Mouse (Mus musculus): ENCODE measurements around the gene Pofut2.

Gene Pofut2

DNA sequence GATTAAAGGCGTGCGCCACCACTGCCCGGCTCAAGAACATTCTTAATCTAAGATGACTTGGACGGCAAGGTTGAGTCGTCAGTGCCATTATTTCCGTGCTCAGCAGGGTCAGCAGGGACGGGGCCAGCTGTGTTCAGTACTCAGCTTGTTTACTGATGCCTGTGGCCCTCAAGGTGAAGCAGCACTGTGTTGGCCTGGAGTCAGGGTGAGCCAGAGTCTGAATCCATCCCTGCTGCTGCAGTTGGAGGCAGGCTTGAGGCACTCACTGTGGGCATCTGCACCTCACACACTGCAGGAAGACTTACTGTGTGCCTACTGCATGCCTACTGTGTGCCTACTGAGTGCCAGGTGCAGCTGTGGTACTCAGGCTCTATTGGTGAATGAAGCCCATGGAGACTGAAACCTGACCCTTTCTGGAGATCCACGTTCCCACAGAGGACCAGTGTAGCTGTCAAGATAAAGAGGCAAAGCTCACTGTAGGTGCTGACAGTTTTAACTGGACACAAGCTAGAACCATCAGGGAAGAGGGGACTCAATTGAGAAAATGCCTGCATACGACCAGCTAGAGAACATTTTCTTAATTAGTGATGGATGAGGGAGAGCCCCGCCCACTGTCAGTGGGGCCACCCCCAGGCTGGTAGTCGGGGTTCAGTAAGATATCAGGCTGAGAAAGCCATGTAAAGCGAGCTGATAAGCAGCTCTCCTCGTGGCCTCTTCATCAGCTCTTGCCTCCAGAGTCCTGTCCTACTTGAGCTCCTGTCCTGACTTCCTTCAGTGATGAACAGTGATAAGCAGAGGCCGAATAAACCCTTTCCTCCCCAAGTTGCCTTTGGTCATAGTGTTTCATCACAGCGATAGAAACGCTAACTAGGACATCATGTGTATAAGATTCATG, 26.9 kb upstream of the Pofut2 start:
- DNase-seq: no peak

DNA sequence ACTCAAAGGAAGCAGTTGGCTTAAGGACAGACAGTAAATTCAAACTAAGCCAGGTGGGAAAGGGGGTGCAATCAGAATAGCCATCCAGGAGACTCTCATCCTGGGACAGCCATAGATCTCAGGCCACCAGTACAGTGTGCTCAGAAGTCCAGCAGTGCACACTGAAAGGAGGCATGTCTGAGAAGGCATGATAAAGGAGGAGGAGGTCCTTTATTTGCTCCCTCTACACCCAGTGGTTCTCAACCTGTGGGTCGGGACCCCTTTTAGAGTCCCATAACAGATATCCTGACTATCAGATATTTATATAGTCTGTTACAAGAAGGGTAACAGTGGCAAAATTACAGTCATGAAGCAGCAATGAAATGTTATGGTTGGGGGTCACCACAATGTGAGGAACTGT, 25.8 kb upstream of the Pofut2 start:
- no peak for DNase-seq

DNA sequence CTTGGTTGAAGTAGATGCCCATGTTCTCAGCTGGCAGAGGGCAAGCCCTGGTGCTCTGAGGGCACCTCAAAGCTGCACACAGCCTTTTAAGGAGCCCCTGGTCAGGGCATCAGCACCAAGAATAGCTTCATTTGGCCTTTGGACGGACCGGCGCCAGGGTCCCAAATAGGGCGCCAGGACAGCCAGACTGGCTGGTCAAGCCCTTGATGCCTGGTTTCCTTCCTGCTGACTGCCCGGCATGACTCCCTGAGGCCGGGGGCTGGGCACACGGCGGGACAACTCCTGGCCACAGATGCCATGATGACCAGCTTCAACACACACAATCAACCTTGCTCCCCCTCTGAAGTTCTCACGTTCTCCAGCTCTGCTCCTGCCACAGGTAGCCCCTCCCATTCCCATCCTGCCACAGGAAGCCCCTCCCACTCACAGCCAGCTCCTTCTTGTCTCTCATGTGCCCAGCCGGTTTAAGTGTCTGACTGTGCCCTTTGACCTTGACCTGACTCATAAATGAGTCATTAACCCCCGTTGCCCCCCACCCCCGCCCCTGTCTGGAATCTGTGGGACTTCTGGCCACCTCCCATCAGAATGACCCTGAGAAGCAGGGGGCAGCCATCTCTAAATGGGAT, 23.9 kb upstream of the Pofut2 start:
- DNase-seq: no peak

DNA sequence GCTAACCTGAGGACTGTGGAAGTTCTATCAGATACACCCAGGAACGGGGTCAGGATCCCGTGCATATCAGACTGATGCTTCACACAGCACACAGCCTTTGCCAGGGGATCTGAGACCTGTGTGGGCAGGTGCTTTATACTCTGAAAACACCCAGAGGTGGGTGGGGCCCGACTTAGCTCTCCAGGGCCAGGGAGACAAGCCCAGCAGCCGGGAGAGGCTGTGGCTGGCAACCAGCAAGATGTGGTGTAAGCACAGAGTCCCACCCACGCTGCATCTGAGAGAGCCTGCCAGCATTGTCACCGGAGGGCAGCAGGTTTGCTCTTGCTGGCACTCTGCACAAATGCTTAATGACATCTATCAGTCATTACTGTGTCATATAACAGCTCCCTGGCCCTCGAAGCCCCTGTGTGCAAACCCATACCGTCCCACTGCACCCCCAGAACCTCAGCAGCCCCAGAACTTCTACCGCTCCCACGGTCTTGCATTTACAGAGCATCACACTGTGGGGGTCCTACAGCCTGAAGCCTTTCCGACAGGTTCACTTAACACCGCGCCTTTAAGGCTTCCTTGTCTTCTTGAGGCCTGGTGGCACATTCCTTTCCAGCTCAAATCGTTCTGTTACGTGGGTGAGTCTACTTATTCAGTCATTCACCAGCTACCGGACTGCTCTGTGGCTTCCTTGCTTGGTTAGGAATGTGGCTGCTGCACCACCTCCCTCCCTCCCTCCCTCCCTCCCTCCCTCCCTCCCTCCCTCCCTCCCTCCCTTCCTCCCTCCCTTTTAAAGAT, 21.0 kb upstream of the Pofut2 start:
- DNase-seq: no peak

DNA sequence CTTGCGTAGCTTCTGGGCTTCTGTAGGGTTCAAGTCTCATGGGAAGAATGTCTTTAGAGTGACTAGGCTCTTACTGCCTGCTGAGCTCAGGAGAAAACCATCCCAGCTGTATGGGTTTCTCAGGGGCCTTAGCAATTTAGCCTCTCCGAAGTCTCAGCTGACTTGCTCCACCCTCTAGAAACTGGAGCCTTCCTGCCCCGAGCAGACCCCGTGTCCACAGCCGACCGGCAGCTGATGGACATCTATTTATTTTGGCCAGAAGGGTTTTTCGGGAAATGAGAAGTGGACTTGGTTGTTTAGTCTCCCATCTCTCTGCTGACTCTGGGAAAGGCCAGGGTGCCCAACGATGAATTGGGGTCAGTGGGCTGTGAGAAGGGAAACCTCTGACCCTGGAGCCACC, 18.3 kb upstream of the Pofut2 start:
- DNase-seq: no peak

DNA sequence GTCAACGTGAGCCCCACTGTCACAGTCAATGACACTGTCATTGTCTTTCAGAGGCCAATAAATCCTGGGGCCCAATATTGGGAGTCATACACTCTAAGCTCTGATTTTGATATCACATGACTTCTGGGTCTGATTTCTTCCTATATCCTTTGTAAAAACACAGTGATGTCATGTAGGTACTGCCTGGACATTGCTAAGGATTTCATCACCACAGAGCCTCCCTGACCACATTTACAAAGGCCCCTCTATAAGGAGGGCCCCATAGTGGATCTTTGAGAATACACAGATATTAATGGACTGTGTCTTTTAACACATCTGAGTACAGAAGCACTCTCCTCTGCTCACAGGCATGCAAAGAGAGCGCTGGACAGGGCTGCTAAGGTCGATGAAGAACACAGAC, 16.6 kb upstream of the Pofut2 start:
- no peak for DNase-seq

DNA sequence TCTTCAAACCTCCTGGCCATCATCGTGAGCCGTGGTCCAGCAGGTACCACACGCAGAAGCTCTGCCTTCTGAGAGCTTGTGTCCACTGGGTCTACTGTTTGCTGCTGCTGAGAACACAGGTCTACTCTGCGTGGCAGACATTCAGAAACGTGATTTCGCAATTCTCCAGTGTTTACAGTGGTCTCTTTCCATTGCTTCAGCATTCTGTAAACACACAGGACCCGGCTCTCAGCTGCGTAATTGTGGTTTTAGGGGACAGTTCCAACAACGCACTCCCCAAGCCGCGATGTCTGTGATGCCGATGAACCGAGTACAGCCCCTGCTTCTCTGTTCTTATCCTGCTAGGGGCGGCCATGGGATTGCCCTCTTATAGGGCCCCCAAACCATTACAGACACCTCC, 16.1 kb upstream of the Pofut2 start:
- DNase-seq: no peak

DNA sequence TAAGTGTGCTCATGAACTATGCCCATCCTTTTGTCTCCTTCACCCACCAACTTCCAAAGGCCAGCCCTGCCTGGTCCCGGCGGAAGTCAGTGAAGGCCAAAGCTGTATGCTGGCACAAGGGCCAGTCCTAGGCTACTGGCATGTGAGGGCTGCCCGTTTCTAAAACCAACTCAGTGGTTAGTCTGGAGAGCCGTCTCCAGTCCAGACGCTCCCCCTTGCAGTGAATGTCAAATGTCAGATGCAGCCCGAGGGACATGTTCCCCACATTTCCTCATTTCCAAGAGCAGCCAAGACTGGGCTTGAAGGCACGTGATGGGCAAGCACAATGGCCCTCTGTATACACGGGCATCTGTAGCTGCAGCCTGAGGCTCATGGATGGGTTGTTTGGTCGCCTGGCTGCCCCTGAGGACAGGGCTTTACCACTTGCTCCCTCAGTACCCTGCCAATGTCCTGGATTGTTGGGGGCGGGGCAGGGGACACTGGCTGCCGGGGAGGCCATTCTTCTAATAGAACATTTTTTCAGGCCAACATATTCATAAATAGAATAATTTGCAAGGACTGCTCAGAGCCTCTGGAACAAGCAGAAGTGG, 15.4 kb upstream of the Pofut2 start:
- DNase-seq: peak; percentile 66

DNA sequence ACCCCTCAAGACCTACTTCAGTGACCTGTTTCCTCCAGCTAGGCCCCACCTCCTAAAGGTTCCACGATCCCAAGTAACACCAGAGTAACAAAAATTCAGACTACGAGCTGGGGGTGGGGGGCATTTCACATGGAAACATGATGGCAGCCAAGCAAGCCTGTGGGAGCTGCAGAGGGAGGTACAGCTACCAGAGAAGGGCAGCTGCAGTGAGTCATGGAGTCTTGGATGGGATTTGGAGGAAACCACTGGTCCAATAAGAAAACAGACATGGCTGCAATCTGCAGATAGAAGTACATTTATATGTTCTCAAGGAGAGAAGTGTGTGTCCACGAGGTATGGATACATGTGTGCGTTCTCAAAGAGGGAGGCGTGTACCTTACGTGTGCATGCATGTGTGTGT, 14.2 kb upstream of the Pofut2 start:
- no peak for DNase-seq

DNA sequence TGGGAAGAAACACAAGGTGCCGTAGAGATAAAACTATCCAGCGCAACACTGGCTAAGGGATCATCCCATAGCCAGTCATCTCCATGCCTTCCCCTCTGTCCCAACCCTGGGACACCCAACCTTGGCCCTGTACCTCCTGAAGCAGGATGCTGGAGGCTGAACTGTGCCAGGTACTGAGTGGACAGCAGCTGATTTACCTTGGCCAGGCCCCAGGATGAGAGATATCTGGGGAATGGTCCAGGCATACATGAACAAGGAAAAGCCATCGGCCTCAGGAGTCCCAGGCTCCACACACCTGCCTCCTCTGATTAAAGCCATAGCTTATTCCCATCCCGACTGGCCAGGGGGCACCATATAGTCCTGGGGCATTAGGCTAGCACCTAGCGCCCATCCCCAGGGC, 12.0 kb upstream of the Pofut2 start:
- DNase-seq: no peak

DNA sequence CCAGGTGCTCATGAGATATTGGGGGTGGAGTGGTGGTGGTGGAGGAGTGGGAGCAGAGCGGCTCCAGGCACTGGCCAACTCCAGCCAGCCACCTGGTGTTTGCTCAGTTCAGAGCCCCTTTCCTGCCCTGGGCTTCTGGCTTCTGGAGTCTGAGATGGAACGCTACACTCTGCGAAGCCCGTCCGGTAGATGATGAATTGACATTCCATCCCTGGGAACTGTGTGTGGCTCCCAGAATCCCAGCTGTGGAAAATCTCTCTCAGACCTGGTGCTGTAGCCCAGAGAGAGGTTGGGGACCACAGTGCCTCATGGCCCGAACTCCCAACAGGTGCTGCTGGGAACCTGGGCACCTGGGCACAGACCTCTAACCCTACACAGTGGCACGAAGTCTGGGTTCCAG, 11.3 kb upstream of the Pofut2 start:
- no peak for DNase-seq

DNA sequence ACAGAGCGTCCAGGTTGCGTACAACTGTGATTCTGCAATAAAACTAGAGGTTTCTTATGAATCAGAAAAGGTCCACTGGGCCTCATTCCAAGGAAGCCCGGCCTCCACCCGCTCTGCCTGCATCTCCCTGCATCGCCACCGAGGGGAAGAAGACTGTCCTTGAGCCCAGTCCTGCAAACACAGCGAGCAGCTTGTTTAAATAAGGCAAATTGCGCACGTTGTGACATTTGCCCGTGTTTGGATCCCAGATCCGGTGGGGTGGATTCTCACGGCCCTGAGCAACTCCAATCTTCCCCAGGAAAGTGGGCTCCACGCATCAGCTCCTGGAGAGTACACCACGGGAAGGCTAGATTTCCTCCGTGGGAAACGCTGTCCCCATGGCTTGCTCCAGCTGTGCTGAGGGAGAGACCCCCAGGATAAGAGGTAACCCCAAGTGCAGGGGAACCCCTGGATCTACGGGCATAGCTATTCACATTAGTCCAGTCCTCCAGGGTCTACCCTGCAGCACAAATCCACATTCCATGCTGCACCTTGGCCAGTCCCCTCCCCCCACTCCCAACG, 7.7 kb upstream of the Pofut2 start:
- DNase-seq: no peak

DNA sequence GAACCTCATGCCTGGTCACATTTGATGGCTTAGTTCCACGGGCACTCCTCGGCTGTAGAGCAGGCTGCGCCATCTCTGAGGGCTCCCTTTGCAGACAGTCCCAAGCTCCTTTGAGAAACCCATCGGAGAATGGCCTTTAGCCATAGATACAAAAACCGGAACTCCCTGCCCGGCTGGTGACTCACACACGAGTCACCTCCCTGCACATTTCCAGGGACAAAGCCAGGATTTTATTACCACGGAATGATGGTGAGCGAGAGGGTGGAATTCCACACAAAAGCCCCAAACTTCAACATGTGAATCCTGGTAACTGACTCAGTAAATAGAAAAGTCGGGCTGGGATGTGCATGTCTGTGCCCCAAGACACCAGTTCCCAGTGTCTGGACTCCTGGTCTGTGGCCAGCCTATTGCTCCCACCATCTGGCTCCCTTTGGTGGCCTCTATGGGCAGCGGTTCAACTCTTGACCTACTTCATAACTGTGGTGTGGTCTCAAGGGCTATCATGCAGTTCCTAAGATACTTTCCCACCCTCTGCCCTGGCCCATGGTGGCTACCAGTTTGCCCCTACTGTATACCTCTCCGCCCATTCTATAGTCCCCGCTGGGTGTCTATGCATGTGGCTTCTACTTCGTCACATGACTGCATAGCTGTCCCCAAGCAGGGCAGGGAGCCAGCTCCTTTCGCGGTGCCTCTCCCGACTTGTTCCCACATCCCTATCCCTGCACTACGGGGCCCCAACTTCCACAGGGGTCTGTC, 7.1 kb upstream of the Pofut2 start:
- DNase-seq: peak; percentile 42

DNA sequence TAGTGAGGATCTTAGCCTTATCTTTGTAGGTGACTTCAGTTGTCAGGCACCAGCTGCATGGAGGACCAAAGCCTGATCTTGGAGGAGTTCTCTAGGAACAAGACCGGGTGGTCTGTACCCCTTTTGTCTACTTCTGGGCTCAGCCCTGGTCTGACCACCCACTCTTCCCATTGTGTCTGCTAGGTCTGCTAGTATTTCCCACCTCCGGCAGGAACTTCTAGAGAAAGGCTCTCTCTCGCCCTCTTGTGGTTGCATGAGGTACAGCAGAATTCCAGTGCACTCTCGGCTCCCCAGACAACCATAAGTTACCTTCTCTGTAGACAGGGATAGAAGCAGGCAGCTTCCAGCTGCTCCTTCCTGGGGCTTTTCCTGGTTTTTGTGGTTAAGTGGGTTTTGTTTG, 6.2 kb upstream of the Pofut2 start:
- DNase-seq: peak; percentile 91

DNA sequence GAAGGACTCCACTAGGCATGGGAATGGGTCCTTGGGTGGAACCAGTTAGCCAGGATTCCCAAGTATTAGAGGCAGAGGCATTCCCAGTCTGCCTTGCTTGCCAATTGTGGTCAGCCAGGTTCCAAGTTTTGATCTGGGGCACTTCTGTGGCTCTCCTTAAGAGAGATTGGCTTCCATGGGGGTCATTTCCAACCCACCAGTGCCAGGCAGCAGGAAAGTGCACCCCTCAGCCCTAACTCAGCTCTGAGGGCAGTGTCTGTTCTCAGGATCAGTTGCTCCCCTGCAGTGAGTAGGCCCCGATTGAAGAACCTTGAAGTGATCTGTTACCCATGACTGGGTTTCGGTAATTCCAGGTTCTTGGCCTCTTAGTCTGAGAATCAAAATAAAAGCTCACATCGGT, 3.8 kb upstream of the Pofut2 start:
- no peak for DNase-seq

DNA sequence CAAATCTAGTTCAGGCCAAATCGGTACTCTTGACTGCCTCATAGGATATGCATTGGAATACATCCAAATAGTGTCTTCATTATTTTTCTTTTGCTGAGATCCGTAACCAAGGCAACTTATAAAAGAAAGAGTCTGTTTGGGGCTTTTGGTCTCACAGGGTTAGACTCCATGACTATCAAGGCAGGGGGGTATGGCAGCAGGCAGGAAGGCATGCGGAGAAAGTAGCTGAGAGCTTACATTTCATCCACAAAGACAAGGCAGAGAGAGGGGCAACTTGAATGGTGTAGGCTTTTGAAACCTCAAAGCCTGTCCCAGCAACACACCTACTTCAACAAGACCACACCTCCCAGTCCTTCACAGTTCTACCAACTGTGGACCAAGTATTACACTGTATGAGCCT, 3.3 kb upstream of the Pofut2 start:
- no peak for DNase-seq

DNA sequence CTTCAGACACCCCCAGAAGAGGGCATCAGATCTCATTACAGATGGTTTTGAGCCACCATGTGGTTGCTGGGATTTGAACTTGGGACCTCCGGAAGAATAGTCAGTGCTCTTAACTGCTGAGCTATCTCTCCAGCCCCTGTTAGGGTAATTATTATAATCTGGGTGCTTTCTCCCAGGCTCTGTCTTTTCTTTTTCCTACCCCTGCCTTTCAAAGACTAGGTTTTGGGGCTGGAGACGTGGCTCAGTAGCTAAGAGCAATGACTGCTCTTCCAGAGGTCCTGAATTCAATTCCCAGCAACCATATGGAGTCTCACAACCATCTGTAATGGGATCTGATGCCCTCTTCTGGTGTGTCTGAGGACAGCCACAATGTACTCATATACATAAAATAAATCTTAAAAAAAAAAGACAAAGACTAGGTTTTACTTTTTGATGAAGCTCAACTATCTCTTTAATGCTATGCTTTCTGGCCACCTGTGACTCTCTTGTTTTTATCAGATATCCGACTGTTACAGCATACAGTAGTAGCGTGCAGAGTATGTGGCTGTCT, 902 bp upstream of the Pofut2 start:
- no peak for DNase-seq

DNA sequence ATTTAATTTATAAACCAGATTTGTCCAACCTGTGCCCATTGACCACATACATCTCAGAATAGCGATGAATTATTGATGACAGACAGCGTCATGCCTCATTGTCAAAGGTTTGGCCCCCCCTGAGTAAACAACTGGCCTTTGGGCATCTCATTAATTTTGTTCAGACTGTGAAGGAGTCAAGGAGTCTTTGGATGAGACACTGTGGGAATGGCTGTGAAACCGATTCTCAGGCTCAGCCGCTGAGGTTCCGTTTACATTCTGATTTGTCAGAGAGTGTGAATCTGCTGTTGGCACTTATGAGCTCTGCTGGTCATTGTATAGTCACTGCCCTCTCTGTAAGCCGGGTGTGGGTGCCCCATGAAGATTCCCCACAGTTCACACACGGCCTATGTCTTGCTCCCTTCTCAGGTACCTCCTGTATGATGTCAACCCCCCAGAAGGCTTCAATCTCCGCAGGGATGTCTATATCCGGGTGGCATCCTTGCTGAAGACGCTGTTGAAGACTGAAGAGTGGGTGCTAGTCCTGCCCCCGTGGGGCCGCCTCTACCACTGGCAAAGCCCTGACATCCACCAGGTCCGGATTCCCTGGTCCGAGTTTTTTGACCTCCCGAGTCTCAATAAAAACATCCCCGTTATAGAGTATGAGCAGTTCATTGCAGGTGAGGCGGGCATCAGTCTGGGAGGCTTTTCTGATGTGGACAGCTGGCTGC, 1.3 kb downstream of the Pofut2 start:
- no peak for DNase-seq

DNA sequence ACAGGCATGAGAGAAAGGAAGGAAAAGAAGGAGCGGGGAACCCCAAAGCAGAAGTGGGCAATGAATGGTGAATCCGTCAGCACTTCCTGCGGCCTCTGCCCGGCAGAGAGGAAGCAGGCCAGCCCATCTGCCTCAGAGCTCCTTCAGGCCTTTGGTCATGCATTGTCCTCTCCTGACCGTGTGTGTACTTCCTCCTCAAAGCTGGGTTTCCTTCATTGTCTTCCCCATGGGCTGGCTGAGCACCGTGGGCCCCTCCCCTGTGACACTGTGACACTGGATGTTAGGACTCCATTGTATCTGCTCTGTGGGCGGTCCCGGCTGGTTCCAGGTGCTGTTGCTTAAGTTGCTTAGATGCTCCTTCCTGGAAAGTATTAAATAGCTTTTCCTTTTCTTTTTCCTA, 7.3 kb downstream of the Pofut2 start:
- DNase-seq: no peak

DNA sequence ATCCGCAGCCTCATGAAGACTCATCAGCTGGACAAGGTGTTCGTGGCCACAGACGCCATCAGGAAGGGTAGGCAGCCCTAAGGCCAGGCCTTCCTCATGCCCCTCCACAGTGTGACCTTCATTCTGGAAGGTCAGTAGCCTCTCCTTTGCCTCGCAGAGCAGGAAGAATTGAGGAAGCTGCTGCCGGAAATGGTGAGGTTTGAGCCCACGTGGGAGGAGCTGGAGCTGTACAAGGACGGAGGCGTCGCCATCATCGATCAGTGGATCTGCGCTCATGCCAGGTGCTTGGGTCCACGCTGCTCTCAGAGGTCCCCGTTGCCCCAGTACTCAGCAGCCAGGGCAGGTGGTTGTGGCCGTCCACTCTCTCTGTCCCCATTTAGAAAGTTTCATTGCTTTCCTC, 8.0 kb downstream of the Pofut2 start:
- DNase-seq: no peak

DNA sequence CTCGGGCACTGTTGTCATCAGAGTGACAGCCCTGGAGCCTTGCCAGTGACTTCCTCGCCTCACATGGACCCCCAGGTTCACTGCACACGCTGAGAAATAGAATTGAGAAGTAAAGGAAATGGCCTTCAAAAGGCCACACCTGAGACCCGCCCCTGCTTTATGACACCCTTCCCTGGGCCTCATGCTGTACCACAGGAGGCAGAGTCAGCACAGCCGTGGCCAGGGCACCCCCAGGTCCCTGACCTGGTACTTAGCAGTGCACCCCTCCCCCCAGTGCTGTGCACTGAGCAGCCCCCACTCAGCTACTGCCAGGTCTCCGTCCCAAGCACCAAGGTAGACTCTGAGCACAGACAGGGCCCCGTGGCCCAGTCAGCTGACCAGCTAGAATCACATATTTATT, 10.1 kb downstream of the Pofut2 start:
- DNase-seq: no peak
